Mouse (Mus musculus) ES-Bruce4 (cell line): ENCODE data around the gene Ndufs2. TPM values are rescaled to one million over a fixed set of nuclear protein-coding genes. Genes with fewer than 3 reads are reported as not detected.

ENCODE experiments used
- H3K27ac ChIP-seq: 2 replicates; pipeline ENCODE4 v1.5.1; 2012; ENCODE audit warnings: low read length, inconsistent platforms; ENCODE audit not compliant: insufficient read depth
- H3K27me3 ChIP-seq: 2 replicates; pipeline ENCODE4 v1.6.1; 2012; ENCODE audit warnings: mild to moderate bottlenecking, low read length, inconsistent platforms; ENCODE audit not compliant: control insufficient read depth, poor library complexity, insufficient read depth, severe bottlenecking
- H3K36me3 ChIP-seq: 2 replicates; pipeline ENCODE4 v1.6.1; 2012; ENCODE audit warnings: inconsistent platforms, mild to moderate bottlenecking, low read length, moderate library complexity; ENCODE audit not compliant: control insufficient read depth, poor library complexity, insufficient read depth, severe bottlenecking
- H3K4me1 ChIP-seq: one replicate; pipeline ENCODE4 v1.8.1; 2011; ENCODE audit warnings: low read length; ENCODE audit not compliant: control insufficient read depth, insufficient read depth
- H3K4me3 ChIP-seq: 2 replicates; pipeline ENCODE4 v1.5.1; 2011; ENCODE audit warnings: low read depth, mild to moderate bottlenecking, low read length
- H3K9ac ChIP-seq: 2 replicates; pipeline ENCODE4 v1.6.1; 2012; ENCODE audit warnings: low read depth, mild to moderate bottlenecking, inconsistent platforms; ENCODE audit not compliant: poor library complexity, severe bottlenecking
- H3K9me3 ChIP-seq: replicated peaks from 2 replicates; pipeline ENCODE4 v1.6.1; 2012; ENCODE audit warnings: mild to moderate bottlenecking, low read length, inconsistent platforms; ENCODE audit not compliant: control insufficient read depth, poor library complexity, insufficient read depth, severe bottlenecking
- CTCF ChIP-seq: IDR thresholded peaks from one replicate; pipeline ENCODE4 v1.8.1; 2011; ENCODE audit warnings: low read depth, low read length
- EP300 ChIP-seq: IDR thresholded peaks from 2 replicates; pipeline ENCODE4 v1.6.1; 2011; ENCODE audit warnings: low read depth, low read length; ENCODE audit not compliant: insufficient read depth
- POLR2A ChIP-seq: IDR thresholded peaks from one replicate; pipeline ENCODE4 v1.8.1; 2011; ENCODE audit warnings: low read length; ENCODE audit not compliant: insufficient read depth
- polyA plus RNA-seq: library from polyadenylated mRNA; stranded (reverse); fragments of >200 nt; gene quantifications from 2 replicates; pipeline ENCODE4 v1.2.4, GENCODE M21; 2011; ENCODE audit warnings: low read depth; ENCODE audit not compliant: missing spikeins, insufficient read depth, insufficient read length

The Ndufs2 gene
- polyA plus RNA-seq, 1 experiment: 163 TPM

DNA sequence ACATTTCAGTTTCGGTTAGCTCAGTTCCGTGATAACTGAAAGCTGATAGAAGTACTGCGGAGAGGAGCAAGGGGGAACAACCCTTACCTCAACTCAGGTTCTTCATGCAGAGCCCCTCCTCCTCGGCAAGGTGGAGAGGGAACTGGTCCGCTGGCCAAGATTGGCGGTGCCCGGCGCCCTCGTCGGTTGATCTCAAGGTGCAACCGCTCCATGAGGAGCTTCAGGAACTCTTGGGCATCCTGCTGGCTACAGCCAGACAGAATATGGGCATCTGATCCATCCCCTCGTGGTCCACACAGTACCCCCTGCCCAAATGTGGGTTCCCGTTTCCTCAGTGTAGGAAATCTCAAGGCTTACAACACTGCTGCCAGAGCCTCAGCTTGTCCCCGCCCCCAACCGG, 33.3 kb upstream of the Ndufs2 start:
- TF ChIP-seq EP300 (no peak), CTCF (no peak), POLR2A (no peak)
- Histone ChIP-seq H3K9ac (no peak overlapping the region), H3K27ac (no peak overlapping the region), H3K4me1 (peaks cover 2% of the 10 kb centered on the region), H3K9me3 (no peaks in the 10 kb centered on the region), H3K4me3 (no peak overlapping the region), H3K27me3 (no peaks in the 10 kb centered on the region), H3K36me3 (peaks cover 6% of the 10 kb centered on the region; the same call in 1 of the 2 replicates)

DNA sequence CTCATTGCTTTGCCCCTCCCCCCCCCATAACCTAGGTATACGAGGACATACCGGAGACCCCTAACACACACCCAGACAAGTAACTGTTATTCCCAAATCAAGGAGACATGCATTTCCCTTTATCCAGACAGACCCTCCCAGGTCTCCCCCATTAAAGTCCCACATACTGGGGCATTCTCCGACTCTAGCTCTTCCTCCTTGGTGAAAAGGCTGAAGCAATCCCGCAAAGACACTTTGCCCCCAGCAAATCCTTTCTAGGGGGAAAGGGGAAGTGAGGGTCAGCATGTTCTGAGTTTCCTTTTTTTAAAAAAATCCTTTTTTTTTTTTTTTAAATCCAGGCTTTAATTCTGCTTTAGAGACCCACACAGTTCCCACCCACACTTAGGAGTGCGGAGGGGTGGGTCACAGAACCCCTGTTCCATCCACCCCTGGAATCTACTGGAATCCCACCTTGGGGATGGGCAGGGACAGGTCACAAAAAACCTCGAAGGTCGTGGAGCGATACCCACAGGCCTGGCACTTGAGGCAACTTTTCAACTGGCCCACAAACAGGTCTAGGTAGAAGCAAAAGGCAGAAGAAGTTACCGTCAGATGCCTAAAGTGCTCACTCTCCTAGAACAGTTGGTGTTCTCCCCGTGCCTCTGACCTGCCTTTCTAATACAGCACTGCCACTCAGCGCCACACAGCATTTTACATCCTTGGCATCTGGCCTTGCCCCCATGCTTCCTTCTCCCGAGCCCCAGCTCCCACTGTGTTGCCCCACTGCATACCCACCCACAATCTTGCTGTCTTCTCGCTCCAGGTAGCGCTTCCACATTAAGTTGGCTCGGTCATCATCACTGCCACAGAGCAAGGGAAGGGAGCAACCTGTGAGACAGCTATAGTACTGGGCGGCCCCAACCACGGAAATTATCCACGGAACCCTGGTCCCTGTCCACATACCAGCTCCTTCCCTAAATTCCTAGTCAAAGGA, 32.3 kb upstream of the Ndufs2 start:
- TF ChIP-seq POLR2A (no peak), CTCF (no peak), EP300 (no peak)
- Histone ChIP-seq H3K4me3 (no peak overlapping the region), H3K36me3 (0 out of 2 replicates have a peak, but pooled peaks cover 6% of the 10 kb centered on the region)

DNA sequence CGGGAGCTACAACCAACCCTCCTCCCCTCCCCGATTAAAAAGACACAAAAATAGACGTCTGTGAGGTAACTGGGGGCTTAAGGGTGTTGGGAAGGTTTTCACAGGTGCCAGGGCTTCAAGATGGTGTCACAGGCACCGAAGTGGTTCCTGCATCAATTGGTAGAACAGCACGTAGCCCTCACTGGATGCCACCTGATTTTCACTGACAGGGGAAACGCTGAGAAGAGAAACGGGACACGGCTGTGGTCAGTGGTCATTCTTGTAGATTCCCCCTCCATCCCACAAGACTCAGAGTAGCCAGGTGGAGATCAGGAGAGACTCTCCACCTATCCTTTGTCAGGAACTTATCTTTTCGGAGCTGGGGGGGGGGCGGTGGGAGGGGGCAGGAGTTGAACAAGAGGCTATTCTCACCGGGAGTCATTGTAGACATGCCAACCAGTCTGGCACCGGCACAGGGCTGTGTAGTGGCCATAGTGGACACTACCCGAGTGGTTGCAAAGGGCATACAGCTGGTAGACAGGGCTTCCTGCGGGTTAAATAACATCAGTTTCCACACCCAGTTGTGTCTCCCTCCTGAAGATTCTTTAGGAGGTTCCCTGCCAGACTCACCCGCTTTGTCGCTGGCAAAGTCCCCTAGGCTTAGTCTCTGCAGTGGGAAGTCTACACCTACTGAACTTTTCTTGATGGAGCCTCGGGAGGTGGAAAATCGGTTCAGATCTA, 31.1 kb upstream of the Ndufs2 start:
- no peaks in the 10 kb centered on the region for H3K4me1 ChIP-seq
- peak overlapping the region; percentile 59; the same call in 1 of the 2 replicates for H3K9ac ChIP-seq
- H3K27me3 ChIP-seq: no peaks in the 10 kb centered on the region
- H3K4me3 ChIP-seq: no peak overlapping the region
- peaks cover 6% of the 10 kb centered on the region; the same call in 1 of the 2 replicates for H3K36me3 ChIP-seq
- no peak overlapping the region for H3K27ac ChIP-seq
- no peak for TF ChIP-seq EP300
- TF ChIP-seq POLR2A: no peak
- no peak for TF ChIP-seq CTCF
- H3K9me3 ChIP-seq: no peaks in the 10 kb centered on the region

More for the DNA sequence above, 32.3 kb upstream of the Ndufs2 start:
- no peaks in the 10 kb centered on the region for H3K27me3 ChIP-seq
- no peak overlapping the region for H3K9ac ChIP-seq
- no peaks in the 10 kb centered on the region for H3K9me3 ChIP-seq
- no peaks in the 10 kb centered on the region for H3K4me1 ChIP-seq
- no peak overlapping the region for H3K27ac ChIP-seq

DNA sequence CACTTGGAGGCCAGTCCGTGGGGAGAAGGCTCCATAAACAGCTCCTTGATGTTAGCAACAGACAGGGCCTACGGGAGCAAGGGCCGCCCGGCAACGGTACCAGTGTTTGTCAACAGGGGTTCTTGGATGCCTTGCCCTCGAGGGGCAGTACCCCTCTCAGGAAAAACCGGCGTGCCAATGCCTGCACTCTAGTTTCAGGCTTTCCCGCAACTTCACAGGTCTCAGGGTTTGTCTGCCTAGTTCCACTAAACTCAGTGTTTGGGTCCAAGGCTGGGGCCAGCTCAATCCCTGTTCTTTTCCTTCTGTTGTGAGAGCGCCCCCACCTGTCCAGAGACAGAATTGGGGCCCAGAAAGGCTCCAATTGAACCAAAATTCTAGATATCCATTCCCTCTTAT, 30.3 kb upstream of the Ndufs2 start:
- Histone ChIP-seq H3K4me3 (peak overlapping the region; percentile 73), H3K9ac (peak overlapping the region; percentile 59), H3K27ac (peak overlapping the region; percentile 17), H3K27me3 (no peaks in the 10 kb centered on the region), H3K36me3 (peaks cover 10% of the 10 kb centered on the region; the same call in 1 of the 2 replicates), H3K4me1 (no peaks in the 10 kb centered on the region), H3K9me3 (no peaks in the 10 kb centered on the region)
- TF ChIP-seq EP300: no peak
- TF ChIP-seq CTCF: peak; percentile 56

DNA sequence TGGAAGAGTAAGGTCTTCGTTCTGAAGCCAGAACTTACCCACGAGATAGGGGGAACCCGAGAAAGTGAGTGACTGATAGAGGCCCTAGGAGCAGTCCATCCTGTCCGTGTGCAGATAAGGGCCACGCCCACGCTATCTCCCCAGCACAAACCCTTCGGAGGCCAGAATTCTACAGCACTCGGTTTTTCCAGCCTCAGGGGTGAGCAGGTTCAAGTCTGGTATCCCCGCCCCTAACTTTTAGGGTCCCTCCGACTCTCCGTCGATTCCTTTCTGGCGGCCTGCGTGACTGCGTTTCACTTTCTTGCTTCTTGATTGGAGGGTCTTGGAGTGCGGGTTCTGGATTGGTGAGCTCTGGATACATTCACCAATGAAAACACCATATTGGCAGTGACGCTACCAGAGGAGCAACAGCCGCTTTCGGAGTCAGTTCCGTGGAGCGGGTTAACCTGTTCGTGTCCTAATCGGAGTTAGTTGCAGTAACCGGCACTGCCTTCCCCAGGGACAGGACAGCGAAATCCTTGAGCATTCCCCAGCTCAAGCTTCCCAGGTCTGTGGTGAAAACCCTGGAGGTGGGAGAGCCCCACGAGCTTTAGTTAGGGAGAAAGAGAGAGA, 29.8 kb upstream of the Ndufs2 start, which contains the start of gene Ppox:
Gene Ppox (minus strand): TSS at position 271 of the 612 bp plus-strand sequence.
- Histone ChIP-seq H3K4me3 (peak within 1 kb of the TSS; percentile 97), H3K4me1 (no peaks in the 10 kb centered on the region), H3K27me3 (no peaks in the 10 kb centered on the region), H3K9me3 (no peaks in the 10 kb centered on the region), H3K36me3 (peaks cover 10% of the 10 kb centered on the region), H3K9ac (peak within 1 kb of the TSS; percentile 82), H3K27ac (peak within 1 kb of the TSS; percentile 17)
- TF ChIP-seq CTCF (no peak), EP300 (no peak), POLR2A (no peak)
